Mouse (Mus musculus): Measurements from ENCODE around the gene Gm20388. TPM values are rescaled to one million over a fixed set of nuclear protein-coding genes. Genes with fewer than 3 reads are reported as not detected.

The Gm20388 gene
- total RNA-seq, 2 experiments from 2014 or later = 2.4 to 2.6 TPM

DNA sequence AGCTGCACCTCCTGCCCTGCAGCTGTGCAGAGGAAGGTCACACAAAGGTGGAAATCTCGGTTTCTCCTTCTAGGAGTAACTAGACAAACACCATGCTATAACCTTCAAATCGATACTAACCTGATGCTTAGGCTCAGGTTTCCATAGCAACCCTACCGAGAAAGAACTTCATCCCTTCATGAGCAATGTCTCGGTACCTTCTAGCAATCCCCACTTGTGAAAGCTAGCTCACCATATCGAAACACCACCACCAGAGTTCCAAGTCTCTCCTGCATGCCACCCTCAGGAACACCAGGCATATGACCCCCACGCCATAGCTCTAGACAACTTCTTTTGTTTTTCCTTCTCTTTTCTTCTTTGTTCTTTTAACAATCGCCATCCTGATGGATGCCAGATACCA lies 3814.6 kb downstream of the Gm20388 start:
- no peak for DNase-seq (ENCODE audit: extremely low spot score in 1 of 2, low spot score in 2 of 2)
- TF ChIP-seq CTCF (IDR thresholded peaks at IDR 0.05) = no peak
- intact Hi-C loops (cut with DNase I) = loop anchor here (10.0 kb wide), 1 partner anchor 160 kb away; no protein-coding TSS in a partner anchor
- Histone ChIP-seq H3K4me3 (no peak overlapping the region), H3K27ac (peak overlapping the region; percentile 77)

DNA sequence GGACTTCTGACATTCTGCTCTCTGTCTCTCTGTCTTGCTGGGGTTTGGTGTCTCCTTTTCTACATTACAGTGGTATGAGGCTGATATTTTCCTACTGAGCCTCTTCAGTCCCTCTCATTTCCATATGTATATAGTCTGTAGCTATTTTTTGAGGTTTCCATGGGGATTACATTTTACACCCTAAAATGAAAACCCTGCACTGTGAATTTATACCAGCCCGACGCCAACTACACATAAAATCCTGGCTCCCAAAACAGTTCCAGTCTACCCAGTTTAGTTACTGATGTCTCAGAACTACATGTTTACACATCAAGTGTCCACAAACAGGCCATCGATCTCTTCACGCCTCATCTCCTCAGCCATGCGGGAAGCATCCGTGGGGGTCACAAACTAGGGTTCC lies 3816.1 kb downstream of the Gm20388 start:
- no peak for TF ChIP-seq CTCF (IDR thresholded peaks at IDR 0.05)
- Histone ChIP-seq H3K4me3 (no peak overlapping the region), H3K27ac (peak overlapping the region; percentile 77)
- no peak for DNase-seq (ENCODE audit: extremely low spot score in 1 of 2, low spot score in 2 of 2)
- intact Hi-C loops (cut with DNase I) = loop anchor here (10.0 kb wide), 1 partner anchor 158 kb away; no protein-coding TSS in a partner anchor

DNA sequence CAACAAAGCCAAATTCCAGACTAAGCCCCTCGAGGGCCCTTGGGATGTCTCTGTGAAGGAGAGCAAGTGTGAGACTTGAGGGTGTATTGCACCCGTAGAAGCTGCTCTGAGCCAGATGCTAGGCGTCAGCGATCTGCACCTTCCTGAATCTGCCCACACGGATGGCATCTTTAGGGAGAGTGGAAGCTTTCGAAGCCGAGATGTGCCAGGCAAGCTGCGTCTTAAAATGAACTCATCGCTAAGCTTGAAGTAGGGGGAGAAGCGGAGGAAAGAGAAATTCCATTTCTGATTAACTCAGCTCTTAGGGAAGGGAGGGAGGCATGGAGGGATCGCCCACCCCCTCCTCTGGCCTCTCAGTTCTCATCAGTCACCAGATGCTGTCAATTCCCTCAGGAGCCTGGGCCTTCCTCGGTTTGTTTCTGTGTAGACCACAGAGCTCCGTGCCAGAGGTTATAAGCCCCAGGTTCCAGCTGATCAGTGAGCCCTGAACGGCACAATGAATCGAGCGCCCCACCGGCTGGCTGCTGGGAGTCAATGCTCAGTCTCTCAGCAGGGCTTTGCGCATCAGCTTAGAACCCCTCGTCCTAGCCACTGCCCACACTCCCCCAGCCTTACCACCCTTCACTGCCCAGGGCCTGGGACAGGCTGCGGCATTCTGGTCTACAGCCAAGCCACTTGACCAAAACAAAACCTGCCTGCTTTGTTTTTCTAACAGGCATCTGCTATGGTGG lies 3818.6 kb downstream of the Gm20388 start:
- intact Hi-C loops (cut with DNase I) = loop anchor here (2.0 to 10.0 kb wide), 3 partner anchors 40 to 156 kb away; no protein-coding TSS in a partner anchor
- H3K4me3 ChIP-seq = peak overlapping the region; percentile 20
- peak; percentile 65 to 66 for DNase-seq (ENCODE audit: extremely low spot score in 1 of 2, low spot score in 2 of 2)
- H3K27ac ChIP-seq = peak overlapping the region; percentile 83
- TF ChIP-seq CTCF (IDR thresholded peaks at IDR 0.05) = no peak

DNA sequence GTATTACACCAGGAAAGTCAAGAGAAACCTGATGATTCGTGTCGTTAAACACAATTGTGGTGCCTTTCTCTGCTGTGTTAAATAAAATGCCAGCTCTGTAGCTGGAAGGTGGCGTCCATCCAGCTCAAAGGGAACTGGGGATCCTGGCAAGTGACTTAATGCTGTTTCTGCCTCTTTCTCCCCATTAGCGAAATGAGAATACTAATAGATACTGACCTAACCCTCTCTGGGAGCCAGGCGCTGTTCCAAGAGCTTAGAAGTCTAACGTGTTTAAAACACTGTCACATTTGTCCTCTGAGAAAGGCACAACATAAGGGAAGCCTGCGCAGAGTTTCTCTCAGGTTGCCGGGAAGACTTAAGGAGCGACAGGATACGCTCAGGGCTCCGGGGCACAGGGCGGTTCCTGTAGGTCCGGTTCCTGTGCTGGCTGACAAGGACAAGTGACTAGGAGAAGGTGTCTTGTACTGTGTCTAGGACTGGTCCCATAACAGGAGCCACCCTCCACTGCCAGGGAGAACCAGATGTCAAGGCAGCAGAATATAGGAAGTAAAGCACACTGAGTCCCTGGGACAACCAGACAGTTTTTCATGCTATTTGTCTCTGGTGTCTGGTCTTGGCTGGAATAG lies 3819.3 kb downstream of the Gm20388 start:
- peak overlapping the region; percentile 83 for H3K27ac ChIP-seq
- intact Hi-C loops (cut with DNase I) = loop anchor here (2.0 to 10.0 kb wide), 3 partner anchors 39 to 155 kb away; no protein-coding TSS in a partner anchor
- no peak for DNase-seq (ENCODE audit: extremely low spot score in 1 of 2, low spot score in 2 of 2)
- H3K4me3 ChIP-seq = peak overlapping the region; percentile 20; the same call in 1 of the 2 replicates
- no peak for TF ChIP-seq CTCF (IDR thresholded peaks at IDR 0.05)

DNA sequence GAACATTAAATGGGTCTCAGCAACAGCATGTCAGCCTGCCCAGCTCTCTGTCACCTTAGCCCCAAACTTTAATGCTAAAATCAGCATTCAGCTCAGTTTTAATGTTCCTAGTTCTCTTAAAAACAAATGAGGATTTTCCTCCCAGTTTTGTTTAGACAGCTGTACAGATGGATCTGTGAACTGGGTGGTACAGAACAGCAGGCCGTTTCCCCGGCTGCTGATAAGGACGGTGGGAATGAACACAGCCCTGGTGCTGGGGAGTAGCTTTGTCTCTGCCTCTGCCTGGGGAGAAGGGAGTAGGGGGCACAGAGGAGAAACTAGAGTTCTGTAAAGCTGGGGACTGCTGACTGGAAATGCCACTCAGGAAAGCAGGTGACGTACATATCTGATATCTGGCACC lies 3821.7 kb downstream of the Gm20388 start:
- DNase-seq (ENCODE audit: extremely low spot score in 1 of 2, low spot score in 2 of 2) = no peak
- intact Hi-C loops (cut with DNase I) = no loop called here

DNA sequence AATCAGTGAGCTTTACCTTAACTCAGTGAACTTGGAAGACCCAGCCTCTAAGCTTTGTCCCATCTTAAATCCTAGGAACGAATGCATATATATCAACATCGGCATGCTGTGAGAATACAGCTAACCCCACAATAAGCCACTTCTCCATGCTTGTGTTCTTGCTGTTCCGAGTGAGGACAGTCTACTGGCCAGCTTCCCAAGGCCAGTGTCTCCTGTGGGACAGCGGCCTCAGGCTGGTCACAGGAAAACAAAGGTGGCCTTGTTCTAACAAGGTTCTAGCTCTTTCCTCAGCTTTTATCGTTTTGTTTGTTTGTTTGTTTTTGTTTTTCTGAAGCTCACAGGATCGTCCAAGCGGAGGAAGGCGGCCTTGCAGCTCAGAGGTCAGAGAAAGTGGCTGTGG lies 3823.8 kb downstream of the Gm20388 start:
- DNase-seq (ENCODE audit: extremely low spot score in 1 of 2, low spot score in 2 of 2) = no peak
- Histone ChIP-seq H3K4me3 (no peak overlapping the region), H3K27ac (no peak overlapping the region)
- no peak for TF ChIP-seq CTCF (IDR thresholded peaks at IDR 0.05)
- intact Hi-C loops (cut with DNase I) = no loop called here

More for the DNA sequence above, 3821.7 kb downstream of the Gm20388 start:
- no peak for TF ChIP-seq CTCF (IDR thresholded peaks at IDR 0.05)
- H3K4me3 ChIP-seq = no peak overlapping the region
- no peak overlapping the region for H3K27ac ChIP-seq

DNA sequence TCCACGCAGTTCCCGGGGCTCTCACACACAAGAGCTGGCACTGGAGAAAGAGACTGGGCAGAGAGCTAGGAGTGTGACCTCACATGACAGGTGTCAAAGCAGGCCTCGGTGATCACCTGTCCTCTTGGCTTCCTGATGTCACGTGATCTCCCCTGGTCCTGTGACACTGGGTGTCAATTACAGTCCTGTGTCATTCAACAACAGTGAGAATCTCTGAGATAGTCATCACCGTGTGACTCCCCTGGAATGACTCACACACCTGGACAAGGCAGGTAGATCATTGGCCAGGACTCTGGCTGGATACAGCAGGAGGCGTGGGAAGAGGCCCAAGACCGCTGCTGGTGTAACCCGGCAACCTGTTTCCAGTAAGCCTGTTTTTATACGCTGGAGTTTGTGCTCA lies 3826.3 kb downstream of the Gm20388 start:
- no peak overlapping the region for H3K27ac ChIP-seq
- no peak for DNase-seq (ENCODE audit: extremely low spot score in 1 of 2, low spot score in 2 of 2)
- intact Hi-C loops (cut with DNase I) = no loop called here
- TF ChIP-seq CTCF (IDR thresholded peaks at IDR 0.05) = no peak
- no peak overlapping the region for H3K4me3 ChIP-seq

DNA sequence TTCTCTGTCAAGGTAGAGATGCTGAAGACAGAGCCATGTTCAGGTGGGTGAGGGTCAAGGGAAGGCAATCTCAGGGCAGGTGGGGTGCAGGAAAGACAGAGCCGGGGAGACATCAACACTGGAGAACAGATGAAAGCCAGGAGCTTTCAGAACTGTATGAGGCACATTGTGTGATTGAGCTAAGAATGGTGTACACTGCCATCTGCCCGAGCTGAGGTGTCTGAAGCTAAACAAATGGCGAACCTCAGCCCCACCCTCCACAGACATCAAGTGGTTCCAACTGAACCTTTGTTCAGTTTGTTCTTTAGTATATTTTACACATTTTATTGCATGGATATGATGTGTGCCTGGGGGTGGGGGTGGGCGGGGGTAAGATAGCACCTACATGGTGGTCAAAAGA lies 3829.6 kb downstream of the Gm20388 start:
- intact Hi-C loops (cut with DNase I) = no loop called here
- DNase-seq (ENCODE audit: extremely low spot score in 1 of 2, low spot score in 2 of 2) = no peak
- H3K27ac ChIP-seq = no peak overlapping the region; the same call in 1 of the 2 replicates
- no peak for TF ChIP-seq CTCF (IDR thresholded peaks at IDR 0.05)
- H3K4me3 ChIP-seq = no peak overlapping the region

DNA sequence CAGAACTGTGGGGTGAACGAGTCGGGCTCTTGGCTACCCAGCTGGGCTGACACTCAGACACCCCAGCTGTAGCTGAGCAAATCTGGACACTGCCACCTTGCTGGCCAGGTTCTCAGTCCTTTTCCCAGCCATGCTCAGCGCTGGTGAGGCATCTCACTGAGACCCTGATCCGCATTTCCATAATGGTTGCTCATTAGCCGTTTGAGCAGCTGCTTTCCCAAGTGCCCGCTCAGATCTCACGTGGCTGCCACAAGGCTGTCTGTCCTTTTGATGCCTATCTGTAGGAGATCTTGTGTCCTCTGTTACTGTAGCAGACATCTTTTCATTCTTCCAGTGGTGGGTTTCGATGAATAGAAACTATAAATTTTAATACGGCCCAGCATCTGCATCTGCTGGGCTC lies 3830.6 kb downstream of the Gm20388 start:
- intact Hi-C loops (cut with DNase I) = no loop called here
- H3K27ac ChIP-seq = no peak overlapping the region
- no peak for DNase-seq (ENCODE audit: extremely low spot score in 1 of 2, low spot score in 2 of 2)
- H3K4me3 ChIP-seq = no peak overlapping the region
- TF ChIP-seq CTCF (IDR thresholded peaks at IDR 0.05) = no peak

DNA sequence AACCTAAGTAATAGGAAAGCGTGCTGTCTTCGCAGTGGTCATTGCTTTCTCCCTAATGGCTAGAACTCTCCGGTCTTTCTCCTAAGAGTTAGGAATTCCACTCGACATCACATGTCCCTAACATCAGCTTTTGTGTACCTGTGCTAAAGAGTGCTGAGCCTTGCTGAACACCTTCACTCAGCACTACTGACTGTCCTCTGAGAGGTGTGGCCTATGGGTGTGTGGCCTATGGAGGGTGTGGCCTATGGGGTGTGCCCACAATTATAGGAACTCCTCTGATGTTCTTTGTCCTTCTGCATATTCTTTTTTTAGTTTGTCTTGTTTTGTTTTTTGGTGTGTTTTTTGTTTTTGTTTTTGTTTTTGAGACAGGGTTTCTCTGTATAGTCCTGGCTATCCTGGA lies 3835.8 kb downstream of the Gm20388 start:
- intact Hi-C loops (cut with DNase I) = no loop called here
- Histone ChIP-seq H3K27ac (no peak overlapping the region), H3K4me3 (no peak overlapping the region)
- no peak for DNase-seq (ENCODE audit: extremely low spot score in 1 of 2, low spot score in 2 of 2)
- TF ChIP-seq CTCF (IDR thresholded peaks at IDR 0.05) = no peak

DNA sequence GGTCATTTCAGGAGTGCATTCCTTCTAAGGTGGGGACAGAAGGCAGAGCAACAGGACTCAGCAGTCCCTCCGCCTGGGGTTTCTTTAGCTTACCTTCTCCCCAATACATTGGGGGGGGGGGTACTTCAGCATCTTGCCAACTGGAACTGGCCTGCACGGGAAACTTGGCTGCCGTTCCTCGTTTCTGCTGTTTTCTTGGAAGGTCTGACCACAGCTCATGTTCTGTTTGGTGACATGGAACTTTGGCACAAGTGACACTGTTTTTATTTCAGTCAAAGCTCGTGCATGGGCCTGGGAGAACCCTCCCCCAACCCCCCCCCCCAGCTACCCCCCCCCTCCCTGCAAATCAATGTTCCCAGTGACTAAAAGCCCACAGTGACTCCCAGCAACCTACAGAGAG lies 3837.1 kb downstream of the Gm20388 start:
- no peak overlapping the region for H3K27ac ChIP-seq
- intact Hi-C loops (cut with DNase I) = no loop called here
- TF ChIP-seq CTCF (IDR thresholded peaks at IDR 0.05) = no peak
- H3K4me3 ChIP-seq = no peak overlapping the region
- no peak for DNase-seq (ENCODE audit: extremely low spot score in 1 of 2, low spot score in 2 of 2)

DNA sequence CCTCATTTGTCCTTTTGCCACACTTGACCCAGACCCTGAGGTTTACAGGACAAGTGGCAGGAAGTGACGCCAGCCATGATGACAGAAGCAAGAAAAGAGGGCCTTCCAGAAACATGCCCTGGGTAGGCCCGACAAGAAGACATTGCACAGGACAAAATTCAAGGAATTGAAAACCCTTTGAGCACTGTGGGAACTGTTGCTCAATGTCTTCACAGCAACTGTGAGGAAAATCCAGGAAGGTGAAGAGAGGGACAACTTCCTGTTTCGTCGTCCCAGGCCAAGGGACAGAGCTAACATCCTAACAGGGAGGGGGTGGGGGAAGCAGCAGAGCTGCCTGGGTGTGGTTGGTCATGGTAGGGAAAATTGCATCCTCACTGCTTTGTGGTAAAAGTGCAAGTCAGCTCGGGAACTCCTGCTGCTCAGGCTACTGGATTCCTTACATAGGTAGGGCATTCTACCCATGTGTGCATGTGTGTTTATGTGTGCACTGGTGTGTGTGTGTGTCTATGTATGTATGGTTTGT lies 3839.6 kb downstream of the Gm20388 start:
- intact Hi-C loops (cut with DNase I) = no loop called here
- no peak overlapping the region for H3K27ac ChIP-seq
- no peak for TF ChIP-seq CTCF (IDR thresholded peaks at IDR 0.05)
- no peak overlapping the region for H3K4me3 ChIP-seq
- DNase-seq (ENCODE audit: extremely low spot score in 1 of 2, low spot score in 2 of 2) = no peak
